Mouse (Mus musculus): Measurements from ENCODE around the gene Pde6b. TPM values are rescaled to one million over a fixed set of nuclear protein-coding genes. Genes with fewer than 3 reads are reported as not detected.
A peak's percentile ranks its signal among the peaks of the same experiment; 100 is the strongest.

The Pde6b gene
- total RNA-seq, 2 experiments from 2014 or later, result 0.28 to 0.48 TPM

- no peak overlapping the region for H3K4me3 ChIP-seq
- no peak for DNase-seq (ENCODE audit: extremely low spot score in 1 of 2, low spot score in 2 of 2)
- no peak for TF ChIP-seq CTCF (IDR thresholded peaks at IDR 0.05)
- intact Hi-C loops (cut with DNase I), result no loop called here
- H3K27ac ChIP-seq, result no peak overlapping the region
Observed at GRCm38 (mm10) chr5:108403453-108403852, 15.3 kb downstream of the Pde6b start.

- Histone ChIP-seq H3K4me3 (no peak overlapping the region), H3K27ac (no peak overlapping the region)
- no peak for DNase-seq (ENCODE audit: extremely low spot score in 1 of 2, low spot score in 2 of 2)
- no peak for TF ChIP-seq CTCF (IDR thresholded peaks at IDR 0.05)
- intact Hi-C loops (cut with DNase I), result no loop called here
Observed at GRCm38 (mm10) chr5:108405460-108405859, 17.3 kb downstream of the Pde6b start.

DNA sequence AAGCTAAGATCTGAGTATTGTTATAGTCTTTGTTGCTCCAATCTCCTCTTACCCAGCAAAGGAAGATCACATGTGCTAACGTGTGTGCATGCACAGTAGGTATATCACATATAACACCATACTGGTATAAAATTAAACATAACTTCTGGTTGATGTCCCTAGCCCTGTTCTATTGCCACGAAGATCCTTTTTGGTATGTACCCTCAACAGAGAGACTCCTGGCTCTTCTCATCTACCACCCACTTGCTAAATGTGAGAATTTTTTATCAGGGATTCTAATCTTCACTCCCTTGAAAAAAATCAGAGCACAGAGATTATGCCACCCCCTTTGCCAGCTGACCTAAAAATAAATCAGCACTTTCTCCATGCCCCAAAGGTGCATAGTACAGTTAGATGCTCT lies 18.8 kb downstream of the Pde6b start:
- TF ChIP-seq CTCF (IDR thresholded peaks at IDR 0.05), result no peak
- Histone ChIP-seq H3K27ac (peak overlapping the region; percentile 32; the same call in 1 of the 2 replicates), H3K4me3 (no peak overlapping the region)
- intact Hi-C loops (cut with DNase I), result loop anchor here (2.0 kb wide), 2 partner anchors 20 to 38 kb away; no protein-coding TSS in a partner anchor
- DNase-seq (ENCODE audit: extremely low spot score in 1 of 2, low spot score in 2 of 2), result no peak

- Histone ChIP-seq H3K4me3 (no peak overlapping the region), H3K27ac (no peak overlapping the region)
- TF ChIP-seq CTCF (IDR thresholded peaks at IDR 0.05), result no peak
- intact Hi-C loops (cut with DNase I), result no loop called here
- no peak for DNase-seq (ENCODE audit: extremely low spot score in 1 of 2, low spot score in 2 of 2)
Observed at GRCm38 (mm10) chr5:108414711-108415110, 26.5 kb downstream of the Pde6b start.

DNA sequence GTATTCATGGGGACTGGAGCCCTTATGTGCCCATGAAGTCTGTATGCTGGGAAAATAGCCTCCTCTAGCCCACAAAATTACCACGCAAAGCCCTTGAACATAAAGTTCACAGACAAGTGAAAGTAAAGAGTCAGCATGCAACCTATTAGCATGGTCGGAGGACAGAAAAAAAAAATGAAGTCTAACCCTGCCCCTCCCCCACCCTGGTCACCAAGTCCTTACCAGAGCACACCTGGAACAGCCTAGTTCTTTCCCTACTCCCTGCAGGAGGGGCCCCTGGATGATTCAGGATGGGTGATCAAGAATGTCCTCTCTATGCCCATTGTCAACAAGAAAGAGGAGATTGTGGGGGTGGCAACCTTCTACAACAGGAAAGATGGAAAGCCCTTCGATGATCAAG lies 34.5 kb downstream of the Pde6b start:
- H3K4me3 ChIP-seq, result no peak overlapping the region
- TF ChIP-seq CTCF (IDR thresholded peaks at IDR 0.05), result no peak
- DNase-seq (ENCODE audit: extremely low spot score in 1 of 2, low spot score in 2 of 2), result no peak
- H3K27ac ChIP-seq, result no peak overlapping the region
- intact Hi-C loops (cut with DNase I), result loop anchor here (10.0 kb wide), 1 partner anchor 332 kb away; no protein-coding TSS in a partner anchor

DNA sequence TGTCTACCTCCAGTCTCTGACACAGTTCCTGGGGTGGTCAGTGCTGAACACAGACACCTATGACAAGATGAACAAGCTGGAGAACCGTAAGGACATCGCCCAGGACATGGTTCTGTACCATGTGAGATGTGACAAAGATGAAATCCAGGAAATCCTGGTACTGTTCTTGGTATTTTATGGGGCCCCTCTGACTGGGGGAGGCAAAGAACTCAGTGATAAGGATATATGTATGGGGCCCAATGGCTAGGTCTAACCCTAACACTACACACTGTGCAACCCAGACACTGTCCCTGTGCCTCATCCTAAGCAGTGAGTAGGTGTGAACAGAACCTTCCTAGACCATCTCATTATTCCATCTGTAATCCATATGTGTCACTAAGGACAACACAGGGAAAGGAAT lies 35.2 kb downstream of the Pde6b start:
- DNase-seq (ENCODE audit: extremely low spot score in 1 of 2, low spot score in 2 of 2), result no peak
- Histone ChIP-seq H3K27ac (no peak overlapping the region), H3K4me3 (no peak overlapping the region)
- TF ChIP-seq CTCF (IDR thresholded peaks at IDR 0.05), result no peak
- intact Hi-C loops (cut with DNase I), result loop anchor here (10.0 kb wide), 1 partner anchor 331 kb away; no protein-coding TSS in a partner anchor

DNA sequence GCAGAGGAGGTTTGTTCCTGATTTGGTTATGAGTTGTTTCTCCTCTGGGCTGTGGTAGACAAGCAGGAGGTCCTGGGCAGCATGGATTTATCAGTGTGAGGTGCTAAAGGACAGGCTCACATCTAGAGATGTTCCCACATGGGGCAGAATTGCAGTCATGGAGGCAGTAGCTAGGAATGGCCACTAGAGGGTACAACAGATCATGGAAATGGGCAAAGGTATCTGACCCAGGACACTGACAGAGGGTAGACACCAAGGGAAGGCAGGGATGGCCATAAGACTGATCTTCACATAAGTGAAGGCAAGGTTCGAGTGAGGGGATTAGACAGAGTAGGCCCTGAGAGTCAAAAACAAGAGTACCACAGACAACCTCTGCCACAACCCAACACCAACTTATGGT lies 39.0 kb downstream of the Pde6b start:
- no peak overlapping the region for H3K4me3 ChIP-seq
- peak; percentile 84 for TF ChIP-seq CTCF (IDR thresholded peaks at IDR 0.05)
- DNase-seq (ENCODE audit: extremely low spot score in 1 of 2, low spot score in 2 of 2), result peak; percentile 25 to 47
- no peak overlapping the region for H3K27ac ChIP-seq
- intact Hi-C loops (cut with DNase I), result loop anchor here (5.0 to 10.0 kb wide), 2 partner anchors 225 to 328 kb away; no protein-coding TSS in a partner anchor

DNA sequence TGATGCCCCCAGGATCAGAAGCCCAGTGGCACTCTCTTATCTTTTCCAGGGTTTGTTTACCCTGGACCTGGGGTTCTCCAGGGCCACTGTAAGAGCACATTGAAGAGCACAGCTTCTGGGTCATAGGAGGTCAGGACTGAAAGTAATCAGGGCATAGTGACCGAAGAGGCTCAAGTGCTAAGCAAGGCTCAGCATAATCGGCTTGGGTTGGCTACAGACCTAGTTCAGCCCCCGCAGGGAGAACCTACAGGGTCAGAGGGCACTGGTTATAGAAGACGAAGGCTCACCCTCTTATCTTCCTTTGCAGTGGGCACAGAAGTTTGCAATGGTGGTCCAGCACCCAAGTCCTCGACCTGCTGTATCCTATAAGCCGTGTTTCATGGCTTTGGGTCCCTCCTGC lies 43.0 kb downstream of the Pde6b start:
- no peak for TF ChIP-seq CTCF (IDR thresholded peaks at IDR 0.05)
- Histone ChIP-seq H3K27ac (no peak overlapping the region), H3K4me3 (no peak overlapping the region)
- intact Hi-C loops (cut with DNase I), result loop anchor here (5.0 kb wide), 2 partner anchors 64 to 236 kb away; partner anchors contain the start of genes Dgkq and Gm42517
- DNase-seq (ENCODE audit: extremely low spot score in 1 of 2, low spot score in 2 of 2), result no peak

GRCm38 (mm10) chr5:108433804-108434587 lies 45.8 kb downstream of the Pde6b start, which contains the start of gene Atp5k:
TSS of gene Atp5k (minus strand) at chr5:108434448.
- peak within 1 kb of the TSS; percentile 87 for H3K27ac ChIP-seq
- TF ChIP-seq CTCF (IDR thresholded peaks at IDR 0.05), result peak; percentile 89
- intact Hi-C loops (cut with DNase I), result loop anchor here (1.0 to 5.0 kb wide), 3 partner anchors 67 to 233 kb away; partner anchors contain the start of genes Dgkq, Gm42517 and Pigg
- H3K4me3 ChIP-seq, result peak within 1 kb of the TSS; percentile 74
- peak; percentile 93 for DNase-seq (ENCODE audit: extremely low spot score in 1 of 2, low spot score in 2 of 2)

DNA sequence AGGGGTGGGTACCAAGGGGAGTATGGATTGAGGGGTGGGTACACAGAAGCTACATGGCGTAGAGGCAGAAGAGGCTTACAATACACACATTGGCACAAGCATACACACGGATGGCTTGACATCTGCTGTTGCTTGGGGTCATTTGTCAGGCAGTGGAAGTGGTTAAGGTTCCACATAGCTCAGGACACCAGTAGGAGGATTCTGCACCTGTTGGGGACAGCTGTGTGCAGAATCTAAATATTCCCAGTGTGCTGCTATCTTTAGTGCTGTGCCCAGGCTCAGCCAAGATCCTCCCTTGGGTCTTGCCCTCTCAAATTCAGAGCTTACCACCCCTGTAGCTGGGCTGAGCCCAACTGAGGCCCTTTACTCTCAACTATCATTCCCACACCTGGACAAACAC lies 47.9 kb downstream of the Pde6b start:
- Histone ChIP-seq H3K4me3 (no peak overlapping the region), H3K27ac (no peak overlapping the region)
- DNase-seq (ENCODE audit: extremely low spot score in 1 of 2, low spot score in 2 of 2), result no peak
- intact Hi-C loops (cut with DNase I), result no loop called here
- no peak for TF ChIP-seq CTCF (IDR thresholded peaks at IDR 0.05)

DNA sequence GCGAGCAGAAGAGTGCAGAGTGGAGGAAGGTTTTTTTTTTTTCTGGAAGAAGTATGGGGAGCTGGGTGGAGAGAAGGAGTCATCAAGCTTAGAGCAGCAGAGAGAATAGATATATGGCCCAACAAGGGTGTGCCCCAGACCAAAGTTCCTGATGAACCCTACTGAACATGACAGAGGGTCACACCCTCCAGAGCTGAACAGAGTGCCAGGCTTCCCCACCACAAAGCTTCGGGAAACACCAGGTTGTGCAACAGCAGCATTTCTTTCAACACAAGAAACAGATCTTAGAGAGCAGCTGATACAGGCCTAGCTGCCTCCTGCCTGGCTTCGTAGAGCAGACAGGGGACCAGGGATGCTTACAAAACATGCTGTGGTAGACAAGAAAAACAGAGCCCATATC lies 58.8 kb downstream of the Pde6b start:
- TF ChIP-seq CTCF (IDR thresholded peaks at IDR 0.05), result no peak
- Histone ChIP-seq H3K4me3 (no peak overlapping the region), H3K27ac (no peak overlapping the region)
- no peak for DNase-seq (ENCODE audit: extremely low spot score in 1 of 2, low spot score in 2 of 2)
- intact Hi-C loops (cut with DNase I), result no loop called here

DNA sequence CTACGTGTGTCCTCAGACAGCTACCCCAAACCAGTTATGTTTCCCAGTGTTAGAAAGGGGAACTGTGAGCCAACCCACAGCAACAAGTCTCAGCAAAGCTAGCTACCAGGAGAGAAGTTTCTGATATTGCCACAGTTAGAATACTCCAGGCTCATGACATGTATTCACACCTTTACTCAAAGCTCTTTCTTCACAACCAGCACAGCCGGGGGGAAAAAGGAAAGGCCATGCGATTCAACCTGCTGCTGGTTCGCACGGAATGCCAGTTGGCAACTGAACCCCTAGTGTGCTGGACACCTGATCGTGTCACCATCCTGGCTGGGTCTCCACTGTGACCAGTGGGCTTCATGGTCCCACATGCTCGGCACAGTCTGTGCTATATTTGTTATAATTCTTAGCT lies 59.7 kb downstream of the Pde6b start:
- no peak for DNase-seq (ENCODE audit: extremely low spot score in 1 of 2, low spot score in 2 of 2)
- no peak overlapping the region for H3K27ac ChIP-seq
- no peak overlapping the region for H3K4me3 ChIP-seq
- intact Hi-C loops (cut with DNase I), result no loop called here
- no peak for TF ChIP-seq CTCF (IDR thresholded peaks at IDR 0.05)
